Mouse (Mus musculus) cortical plate, adult 2 months (tissue): ENCODE results near the gene Fgf5.

Experiments
- CTCF ChIP-seq: fragments of 200-500 bp; IDR thresholded peaks from 2 replicates; pipeline ENCODE4 v1.5.1; 2011; ENCODE audit warnings: mild to moderate bottlenecking, control low read depth, low read length; ENCODE audit not compliant: insufficient read depth; ENCODE audit errors: extremely low read depth
- POLR2A ChIP-seq: fragments of 200-500 bp; IDR thresholded peaks from 2 replicates; pipeline ENCODE4 v1.6.1; 2011; ENCODE audit warnings: mild to moderate bottlenecking, low read length, control low read depth; ENCODE audit not compliant: insufficient read depth; ENCODE audit errors: extremely low read depth

DNA sequence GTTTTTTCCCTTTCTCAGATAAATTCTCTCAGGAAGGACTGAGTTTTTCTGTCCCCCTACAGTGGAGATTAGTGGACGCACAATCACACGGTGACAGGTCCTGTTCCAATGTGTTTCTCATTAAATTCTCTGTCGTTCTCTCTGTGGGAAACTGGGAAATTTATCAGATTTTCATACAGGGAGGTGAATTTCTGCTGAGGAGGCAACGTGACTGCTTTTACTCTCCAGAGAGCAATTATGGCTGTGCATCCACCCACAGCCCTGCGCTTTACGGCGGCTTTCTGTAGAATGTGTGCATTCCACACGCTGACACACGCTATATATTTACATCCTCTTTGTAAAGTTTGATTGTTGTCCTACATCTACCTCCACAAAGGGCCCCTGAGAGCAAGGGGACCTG is 28.0 kb downstream of the Fgf5 start:
- TF ChIP-seq CTCF (no peak), POLR2A (no peak)
